Mouse (Mus musculus) gastrocnemius, adult 18-20 months (tissue): ENCODE measurements around the gene Olfr704. TPM values are rescaled to one million over a fixed set of nuclear protein-coding genes. Genes with fewer than 3 reads are reported as not detected.
"Not testable (repeated sequence)": the region's sequence is repeated elsewhere in the genome, so short reads cannot be mapped to it uniquely, and the experiment has no call there.

Source experiments
- DNase-seq: peaks from one replicate; pipeline ENCODE4 v3.0.0; 2021; ENCODE audit warnings: low spot score
- long read RNA-seq, 2 experiments: library from polyadenylated mRNA; stranded (forward); transcript quantifications; one replicate each; pipeline ENCODE4 v2.0.0; 2021
- total RNA-seq, 2 experiments: library from RNA; stranded (reverse); gene quantifications; 2 replicates each; pipeline ENCODE4 v1.2.3; 2021

Olfr704 gene
- total RNA-seq, result not detected
- long read RNA-seq, experiment 1, result 0 reads
- long read RNA-seq, experiment 2, result 0 reads

GRCm38 (mm10) chr7:106862885-106863284 is at the start of gene Olfr704:
Gene Olfr704 (plus strand): TSS chr7:106863185.
- no peak for DNase-seq

GRCm38 (mm10) chr7:106813829-106814228 is 49.2 kb upstream of the Olfr704 start, which contains the start of gene Olfr701:
Gene Olfr701 (plus strand): TSS chr7:106814129.
- DNase-seq, result no peak

GRCm38 (mm10) chr7:106815775-106816174 is 47.2 kb upstream of the Olfr704 start:
- no peak for DNase-seq

GRCm38 (mm10) chr7:106818414-106818813 is 44.6 kb upstream of the Olfr704 start:
- no peak for DNase-seq

GRCm38 (mm10) chr7:106833793-106834192 is 29.2 kb upstream of the Olfr704 start, which contains the start of gene Olfr702:
Gene Olfr702 (minus strand): TSS chr7:106833893.
- DNase-seq, result no peak

GRCm38 (mm10) chr7:106843060-106843459 is 19.9 kb upstream of the Olfr704 start, which contains the start of gene Olfr703:
Gene Olfr703 (plus strand): TSS chr7:106843360.
- no peak for DNase-seq

GRCm38 (mm10) chr7:106876791-106877190 is 13.8 kb downstream of the Olfr704 start, which contains the start of gene Olfr705:
Gene Olfr705 (minus strand): TSS chr7:106876891.
- no peak for DNase-seq

- no peak for DNase-seq
These were observed 25.1 kb downstream of the Olfr704 start, which contains the start of gene Olfr706 for GRCm38 (mm10) chr7:106888062-106888461. Gene Olfr706 (minus strand): TSS chr7:106888162.

GRCm38 (mm10) chr7:106901141-106901540 is 38.2 kb downstream of the Olfr704 start, which contains the start of gene Olfr707:
Gene Olfr707 (minus strand): TSS chr7:106901241.
- not testable (repeated sequence) for DNase-seq

- no peak for DNase-seq
These were observed 44.7 kb downstream of the Olfr704 start, which contains the start of gene Olfr1532-ps1 for GRCm38 (mm10) chr7:106907676-106908075. Gene Olfr1532-ps1 (plus strand): TSS chr7:106908001.

Other genes starting within 250 kb of the Olfr704 start
- not detected for gene Olfr693, start 182.6 kb upstream of the Olfr704 start, total RNA-seq
- gene Olfr694, start 171.4 kb upstream of the Olfr704 start, total RNA-seq, result not detected
- not detected for gene Olfr695, start 146.8 kb upstream of the Olfr704 start, total RNA-seq
- gene Olfr697, start 120.7 kb upstream of the Olfr704 start, total RNA-seq, result not detected
- gene Olfr698, start 107.8 kb upstream of the Olfr704 start, total RNA-seq, result not detected
- not detected for gene Olfr699, start 70.0 kb upstream of the Olfr704 start, total RNA-seq
- not detected for gene Olfr700, start 54.4 kb upstream of the Olfr704 start, total RNA-seq
- gene Olfr701, start 49.1 kb upstream of the Olfr704 start, total RNA-seq, result not detected
- not detected for gene Olfr702, start 29.3 kb upstream of the Olfr704 start, total RNA-seq
- not detected for gene Olfr703, start 19.8 kb upstream of the Olfr704 start, total RNA-seq
- not detected for gene Olfr705, start 13.7 kb downstream of the Olfr704 start, total RNA-seq
- not detected for gene Olfr706, start 25.0 kb downstream of the Olfr704 start, total RNA-seq
- gene Olfr707, start 38.1 kb downstream of the Olfr704 start, total RNA-seq, result not detected
- not detected for gene Olfr1532-ps1, start 44.8 kb downstream of the Olfr704 start, total RNA-seq
- not detected for gene Olfr709-ps1, start 69.0 kb downstream of the Olfr704 start, total RNA-seq
- not detected for gene Olfr710, start 85.1 kb downstream of the Olfr704 start, total RNA-seq
- not detected for gene Olfr6, start 100.8 kb downstream of the Olfr704 start, total RNA-seq
- not detected for gene Olfr711, start 112.3 kb downstream of the Olfr704 start, total RNA-seq
- gene Olfr2, start 142.9 kb downstream of the Olfr704 start, total RNA-seq, result not detected
- gene Olfr713, start 168.0 kb downstream of the Olfr704 start, total RNA-seq, result not detected
- gene Olfr714, start 207.8 kb downstream of the Olfr704 start, total RNA-seq, result not detected
- gene Olfr17, start 230.0 kb downstream of the Olfr704 start, total RNA-seq, result not detected
- not detected for gene Olfr715b, start 247.2 kb downstream of the Olfr704 start, total RNA-seq